Mouse (Mus musculus) thymus, adult 2 months (tissue): ENCODE data around the gene Gtdc1. TPM values are rescaled to one million over a fixed set of nuclear protein-coding genes. Genes with fewer than 3 reads are reported as not detected.

ENCODE experiments used
- DNase-seq: peaks from one replicate; pipeline ENCODE4 v3.0.0; 2021
- H3K27ac ChIP-seq: fragments of 200-500 bp; 2 replicates; pipeline ENCODE4 v1.5.1; 2012; ENCODE audit warnings: low read length, control low read depth; ENCODE audit not compliant: control insufficient read depth, insufficient read depth
- H3K27me3 ChIP-seq: fragments of 200-500 bp; 2 replicates; pipeline ENCODE4 v1.6.1; 2012; ENCODE audit warnings: mild to moderate bottlenecking, low read length, moderate library complexity, mixed read lengths; ENCODE audit not compliant: control insufficient read depth, insufficient read depth
- H3K36me3 ChIP-seq: fragments of 200-500 bp; 2 replicates; pipeline ENCODE4 v1.6.1; 2012; ENCODE audit warnings: mild to moderate bottlenecking, low read length, moderate library complexity; ENCODE audit not compliant: control insufficient read depth, insufficient read depth
- H3K4me1 ChIP-seq: fragments of 200-500 bp; replicated peaks from 2 replicates; pipeline ENCODE4 v1.6.1; 2012; ENCODE audit warnings: low read length; ENCODE audit not compliant: control insufficient read depth, insufficient read depth
- H3K4me3 ChIP-seq: fragments of 200-500 bp; 2 replicates; pipeline ENCODE4 v1.5.1; 2012; ENCODE audit warnings: mild to moderate bottlenecking, low read length, control low read depth, moderate library complexity; ENCODE audit not compliant: control insufficient read depth, insufficient read depth
- CTCF ChIP-seq: fragments of 200-500 bp; IDR thresholded peaks from 2 replicates; pipeline ENCODE4 v1.5.1; 2012; ENCODE audit warnings: mild to moderate bottlenecking, control low read depth, low read length, moderate library complexity, borderline replicate concordance; ENCODE audit not compliant: control insufficient read depth, poor library complexity, insufficient read depth; ENCODE audit errors: extremely low read depth
- POLR2A ChIP-seq: fragments of 200-500 bp; IDR thresholded peaks from 2 replicates; pipeline ENCODE4 v1.6.1; 2012; ENCODE audit warnings: mild to moderate bottlenecking, low read length, control low read depth, moderate library complexity; ENCODE audit not compliant: control insufficient read depth, poor library complexity, insufficient read depth; ENCODE audit errors: extremely low read depth
- WGBS: fragments of 180-500 bp; shearing (Covaris S2); methylation state at CpG from one replicate; pipeline ENCODE4 v1.1.7; 2018; 5-methylcytosine and 5-hydroxymethylcytosine counted together
- polyA plus RNA-seq: library from polyadenylated mRNA; depleted of rRNA; stranded (reverse); fragments of >200 nt; gene quantifications from 2 replicates; pipeline ENCODE4 v1.2.3, GENCODE M21; 2012

Gtdc1 gene
- polyA plus RNA-seq, 1 experiment = 13.9 TPM

GRCm38 (mm10) chr2:44693898-44694297 is 233.6 kb downstream of the Gtdc1 start:
- DNase-seq = no peak
- H3K27ac ChIP-seq = no peak overlapping the region
- H3K27me3 ChIP-seq = no peaks in the 10 kb centered on the region
- TF ChIP-seq POLR2A (no peak), CTCF (no peak)
- WGBS = 91% methylated on average over 1 of the region's 1 CpGs
- H3K4me1 ChIP-seq = 0 out of 2 replicates have a peak, but pooled peaks cover 2% of the 10 kb centered on the region
- no peak overlapping the region for H3K4me3 ChIP-seq
- H3K36me3 ChIP-seq = no peaks in the 10 kb centered on the region

- 95% methylated on average over 7 of the region's 7 CpGs for WGBS
- no peak for TF ChIP-seq POLR2A
- no peak for TF ChIP-seq CTCF
- DNase-seq = no peak
- Histone ChIP-seq H3K4me1 (no peaks in the 10 kb centered on the region), H3K27me3 (no peaks in the 10 kb centered on the region), H3K36me3 (no peaks in the 10 kb centered on the region), H3K4me3 (no peak overlapping the region), H3K27ac (no peak overlapping the region)
Observed at GRCm38 (mm10) chr2:44664049-44664448, 263.4 kb downstream of the Gtdc1 start.

- WGBS = 88% methylated on average over 2 of the region's 2 CpGs
- DNase-seq = no peak
- no peak overlapping the region for H3K27ac ChIP-seq
- H3K27me3 ChIP-seq = no peaks in the 10 kb centered on the region
- TF ChIP-seq POLR2A (no peak), CTCF (no peak)
- H3K36me3 ChIP-seq = no peaks in the 10 kb centered on the region
- H3K4me3 ChIP-seq = no peak overlapping the region
- no peaks in the 10 kb centered on the region for H3K4me1 ChIP-seq
Observed at GRCm38 (mm10) chr2:44659870-44660269, 267.6 kb downstream of the Gtdc1 start.

GRCm38 (mm10) chr2:44659011-44659410 is 268.4 kb downstream of the Gtdc1 start:
- H3K27ac ChIP-seq = no peak overlapping the region
- H3K4me1 ChIP-seq = no peaks in the 10 kb centered on the region
- no peak overlapping the region for H3K4me3 ChIP-seq
- DNase-seq = no peak
- no peaks in the 10 kb centered on the region for H3K27me3 ChIP-seq
- no peak for TF ChIP-seq POLR2A
- no peak for TF ChIP-seq CTCF
- H3K36me3 ChIP-seq = no peaks in the 10 kb centered on the region

GRCm38 (mm10) chr2:44648537-44648936 is 278.9 kb downstream of the Gtdc1 start:
- Histone ChIP-seq H3K4me3 (no peak overlapping the region), H3K4me1 (no peaks in the 10 kb centered on the region), H3K27ac (no peak overlapping the region), H3K36me3 (no peaks in the 10 kb centered on the region), H3K27me3 (no peaks in the 10 kb centered on the region)
- 5% methylated on average over 3 of the region's 3 CpGs for WGBS
- no peak for TF ChIP-seq CTCF
- no peak for TF ChIP-seq POLR2A
- DNase-seq = no peak

GRCm38 (mm10) chr2:44646398-44646797 is 281.1 kb downstream of the Gtdc1 start:
- DNase-seq = no peak
- TF ChIP-seq POLR2A (no peak), CTCF (no peak)
- Histone ChIP-seq H3K36me3 (no peaks in the 10 kb centered on the region), H3K27me3 (no peaks in the 10 kb centered on the region), H3K4me3 (no peak overlapping the region), H3K4me1 (no peaks in the 10 kb centered on the region), H3K27ac (no peak overlapping the region)
- WGBS = 88% methylated on average over 6 of the region's 6 CpGs

GRCm38 (mm10) chr2:44639370-44639769 is 288.1 kb downstream of the Gtdc1 start:
- H3K4me3 ChIP-seq = no peak overlapping the region
- H3K36me3 ChIP-seq = no peaks in the 10 kb centered on the region
- H3K27ac ChIP-seq = no peak overlapping the region
- no peaks in the 10 kb centered on the region for H3K27me3 ChIP-seq
- no peak for DNase-seq
- H3K4me1 ChIP-seq = no peaks in the 10 kb centered on the region
- TF ChIP-seq POLR2A = no peak
- no peak for TF ChIP-seq CTCF
- WGBS = 75% methylated on average over 2 of the region's 2 CpGs
